Mouse (Mus musculus): ENCODE measurements around the gene Gpr39. TPM values are rescaled to one million over a fixed set of nuclear protein-coding genes. Genes with fewer than 3 reads are reported as not detected.
"Not testable (repeated sequence)": the region's sequence is repeated elsewhere in the genome, so short reads cannot be mapped to it uniquely, and the experiment has no call there.

The Gpr39 gene
- polyA plus RNA-seq (2012; ENCODE audit: insufficient read depth, insufficient read length, low replicate concordance, missing spikeins): not detected in 2 replicates

GRCm38 (mm10) chr1:125676790-125677273, at the start of gene Gpr39:
TSS of gene Gpr39 (plus strand) at chr1:125676995.
- no peak within 1 kb of the TSS for H3K4me3 ChIP-seq (ENCODE audit: insufficient read depth, low read depth, low read length)
- H3K4me1 ChIP-seq (ENCODE audit: control insufficient read depth, insufficient read depth, low read length): no peaks in the 10 kb centered on the region
- no peak for TF ChIP-seq CTCF (IDR thresholded peaks at IDR 0.05; ENCODE audit: insufficient read depth, low read depth, low read length)
- no peak for TF ChIP-seq POLR2A (IDR thresholded peaks at IDR 0.05; ENCODE audit: insufficient read depth, low read depth, low read length)
- H3K27ac ChIP-seq (ENCODE audit: insufficient read depth, low read depth, low read length): no peak within 1 kb of the TSS
- 76% methylated on average over 15 of the region's 15 CpGs for WGBS

- TF ChIP-seq POLR2A (IDR thresholded peaks at IDR 0.05; ENCODE audit: insufficient read depth, low read depth, low read length) (no peak), CTCF (IDR thresholded peaks at IDR 0.05; ENCODE audit: insufficient read depth, low read depth, low read length) (no peak)
- no peak overlapping the region for H3K27ac ChIP-seq (ENCODE audit: insufficient read depth, low read depth, low read length)
- H3K4me1 ChIP-seq (ENCODE audit: control insufficient read depth, insufficient read depth, low read length): no peaks in the 10 kb centered on the region
- H3K4me3 ChIP-seq (ENCODE audit: insufficient read depth, low read depth, low read length): no peak overlapping the region
- WGBS: 44% methylated on average over 8 of the region's 8 CpGs
These were observed 37.1 kb upstream of the Gpr39 start for GRCm38 (mm10) chr1:125639501-125640253.

GRCm38 (mm10) chr1:125643643-125644042, 33.2 kb upstream of the Gpr39 start:
- Histone ChIP-seq H3K4me1 (ENCODE audit: control insufficient read depth, insufficient read depth, low read length) (no peaks in the 10 kb centered on the region), H3K27ac (ENCODE audit: insufficient read depth, low read depth, low read length) (no peak overlapping the region), H3K4me3 (ENCODE audit: insufficient read depth, low read depth, low read length) (no peak overlapping the region)
- WGBS: 46% methylated on average over 1 of the region's 1 CpGs
- TF ChIP-seq POLR2A (IDR thresholded peaks at IDR 0.05; ENCODE audit: insufficient read depth, low read depth, low read length) (no peak), CTCF (IDR thresholded peaks at IDR 0.05; ENCODE audit: insufficient read depth, low read depth, low read length) (no peak)

- not testable (repeated sequence) for H3K27ac ChIP-seq (ENCODE audit: insufficient read depth, low read depth, low read length); H3K4me1 ChIP-seq (ENCODE audit: control insufficient read depth, insufficient read depth, low read length); H3K4me3 ChIP-seq (ENCODE audit: insufficient read depth, low read depth, low read length)
- 93% methylated on average over 2 of the region's 2 CpGs for WGBS
These were observed 30.0 kb upstream of the Gpr39 start for GRCm38 (mm10) chr1:125646816-125647215.

- WGBS: 93% methylated on average over 4 of the region's 4 CpGs
- H3K27ac ChIP-seq (ENCODE audit: insufficient read depth, low read depth, low read length): no peak overlapping the region
- TF ChIP-seq CTCF (IDR thresholded peaks at IDR 0.05; ENCODE audit: insufficient read depth, low read depth, low read length) (no peak), POLR2A (IDR thresholded peaks at IDR 0.05; ENCODE audit: insufficient read depth, low read depth, low read length) (no peak)
These were observed 28.8 kb upstream of the Gpr39 start for GRCm38 (mm10) chr1:125648011-125648410.

GRCm38 (mm10) chr1:125649056-125649455, 27.7 kb upstream of the Gpr39 start:
- no peak overlapping the region for H3K4me3 ChIP-seq (ENCODE audit: insufficient read depth, low read depth, low read length)
- no peak overlapping the region for H3K27ac ChIP-seq (ENCODE audit: insufficient read depth, low read depth, low read length)
- TF ChIP-seq POLR2A (IDR thresholded peaks at IDR 0.05; ENCODE audit: insufficient read depth, low read depth, low read length) (no peak), CTCF (IDR thresholded peaks at IDR 0.05; ENCODE audit: insufficient read depth, low read depth, low read length) (no peak)
- H3K4me1 ChIP-seq (ENCODE audit: control insufficient read depth, insufficient read depth, low read length): no peaks in the 10 kb centered on the region
- 91% methylated on average over 3 of the region's 3 CpGs for whole genome bisulfite sequencing

More at GRCm38 (mm10) chr1:125648011-125648410, 28.8 kb upstream of the Gpr39 start:
- Histone ChIP-seq H3K4me3 (ENCODE audit: insufficient read depth, low read depth, low read length) (no peak overlapping the region), H3K4me1 (ENCODE audit: control insufficient read depth, insufficient read depth, low read length) (no peaks in the 10 kb centered on the region)

GRCm38 (mm10) chr1:125652836-125653594, 23.8 kb upstream of the Gpr39 start:
- H3K4me3 ChIP-seq (ENCODE audit: insufficient read depth, low read depth, low read length): no peak overlapping the region
- WGBS: 93% methylated on average over 1 of the region's 1 CpGs
- H3K4me1 ChIP-seq (ENCODE audit: control insufficient read depth, insufficient read depth, low read length): no peaks in the 10 kb centered on the region
- TF ChIP-seq CTCF (IDR thresholded peaks at IDR 0.05; ENCODE audit: insufficient read depth, low read depth, low read length) (no peak), POLR2A (IDR thresholded peaks at IDR 0.05; ENCODE audit: insufficient read depth, low read depth, low read length) (no peak)
- H3K27ac ChIP-seq (ENCODE audit: insufficient read depth, low read depth, low read length): no peak overlapping the region

GRCm38 (mm10) chr1:125657416-125657815, 19.4 kb upstream of the Gpr39 start:
- no peak overlapping the region for H3K4me3 ChIP-seq (ENCODE audit: insufficient read depth, low read depth, low read length)
- H3K27ac ChIP-seq (ENCODE audit: insufficient read depth, low read depth, low read length): no peak overlapping the region
- no peak for TF ChIP-seq CTCF (IDR thresholded peaks at IDR 0.05; ENCODE audit: insufficient read depth, low read depth, low read length)
- no peak for TF ChIP-seq POLR2A (IDR thresholded peaks at IDR 0.05; ENCODE audit: insufficient read depth, low read depth, low read length)
- H3K4me1 ChIP-seq (ENCODE audit: control insufficient read depth, insufficient read depth, low read length): no peaks in the 10 kb centered on the region
- 73% methylated on average over 5 of the region's 5 CpGs for WGBS

GRCm38 (mm10) chr1:125660151-125660550, 16.6 kb upstream of the Gpr39 start:
- Histone ChIP-seq H3K4me1 (ENCODE audit: control insufficient read depth, insufficient read depth, low read length) (no peaks in the 10 kb centered on the region), H3K27ac (ENCODE audit: insufficient read depth, low read depth, low read length) (no peak overlapping the region), H3K4me3 (ENCODE audit: insufficient read depth, low read depth, low read length) (no peak overlapping the region)
- TF ChIP-seq POLR2A (IDR thresholded peaks at IDR 0.05; ENCODE audit: insufficient read depth, low read depth, low read length): no peak
- TF ChIP-seq CTCF (IDR thresholded peaks at IDR 0.05; ENCODE audit: insufficient read depth, low read depth, low read length): no peak
- 73% methylated on average over 4 of the region's 4 CpGs for WGBS

All from olfactory bulb, adult 2 months (tissue).